Mouse (Mus musculus): ENCODE measurements around the gene Fabp1. TPM values are rescaled to one million over a fixed set of nuclear protein-coding genes. Genes with fewer than 3 reads are reported as not detected.

Gene Fabp1
- total and polyA plus RNA-seq, 2 experiments from 2014 or later: not detected

DNA sequence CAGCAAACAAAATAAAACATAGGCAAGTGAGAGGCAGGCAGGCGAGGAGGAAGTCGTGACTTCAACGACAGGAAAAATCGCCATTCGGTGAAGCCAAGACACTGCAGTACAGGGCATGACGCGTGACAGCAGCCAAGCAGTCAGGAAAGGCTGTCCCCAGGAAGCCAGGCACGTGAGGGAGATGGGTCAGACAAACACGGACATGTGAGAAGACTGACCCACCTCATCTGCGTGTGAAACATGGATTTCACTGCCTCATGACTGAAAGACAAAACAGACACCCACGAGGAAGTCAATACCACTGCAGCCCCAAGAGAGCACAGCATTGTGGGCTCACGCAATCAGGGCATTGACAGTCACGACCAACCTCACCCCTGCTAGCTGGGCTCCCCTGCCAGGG, 35.5 kb downstream of the Fabp1 start:
- Histone ChIP-seq H3K36me3 (ENCODE audit: insufficient read depth, low read length) (no peaks in the 10 kb centered on the region), H3K27ac (no peak overlapping the region), H3K9ac (replicated peaks; ENCODE audit: low read length) (no peak overlapping the region), H3K27me3 (ENCODE audit: insufficient read depth, low read length) (no peaks in the 10 kb centered on the region), H3K4me1 (ENCODE audit: insufficient read depth, low read length) (no peaks in the 10 kb centered on the region), H3K4me2 (ENCODE audit: low read depth, low read length) (no peak overlapping the region), H3K4me3 (ENCODE audit: low read length) (no peak overlapping the region), H3K9me3 (ENCODE audit: low read length) (no peaks in the 10 kb centered on the region)
- DNase-seq (ENCODE audit: low spot score) (no peak), ATAC-seq (no peak)
- no peak for TF ChIP-seq CTCF (IDR thresholded peaks at IDR 0.05; ENCODE audit: low read depth)
- 84% methylated on average over 13 of the region's 13 CpGs for WGBS

DNA sequence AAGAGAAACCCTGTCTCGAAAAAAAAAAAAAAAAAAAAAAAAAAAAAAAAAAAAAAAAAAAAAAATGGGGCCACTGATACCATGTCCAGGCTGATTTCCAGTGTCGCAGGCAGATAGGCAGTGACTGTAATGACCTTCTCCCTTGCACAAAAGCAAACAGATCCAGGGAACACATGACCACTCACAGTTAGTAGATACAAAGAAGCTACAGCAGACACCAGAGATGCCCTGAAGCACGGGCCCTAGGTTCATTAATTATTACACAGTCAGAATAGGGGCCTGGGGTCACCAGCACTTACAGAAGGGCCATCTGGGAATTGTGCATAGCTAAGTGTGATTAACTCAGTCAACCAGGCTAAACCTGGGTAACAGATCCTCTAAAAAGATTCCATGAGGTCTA, 36.3 kb downstream of the Fabp1 start:
- no peak overlapping the region for H3K9ac ChIP-seq (replicated peaks; ENCODE audit: low read length)
- TF ChIP-seq CTCF (IDR thresholded peaks at IDR 0.05; ENCODE audit: low read depth): no peak
- DNase-seq (ENCODE audit: low spot score) (no peak), ATAC-seq (no peak)
- no peaks in the 10 kb centered on the region for H3K36me3 ChIP-seq (ENCODE audit: insufficient read depth, low read length)
- H3K9me3 ChIP-seq (ENCODE audit: low read length): no peaks in the 10 kb centered on the region
- no peak overlapping the region for H3K4me3 ChIP-seq (ENCODE audit: low read length)
- H3K27ac ChIP-seq: no peak overlapping the region
- 78% methylated on average over 3 of the region's 3 CpGs for WGBS
- no peaks in the 10 kb centered on the region for H3K27me3 ChIP-seq (ENCODE audit: insufficient read depth, low read length)
- no peaks in the 10 kb centered on the region for H3K4me1 ChIP-seq (ENCODE audit: insufficient read depth, low read length)
- no peak overlapping the region for H3K4me2 ChIP-seq (ENCODE audit: low read depth, low read length)

GRCm38 (mm10) chr6:71236506-71236905, 36.9 kb downstream of the Fabp1 start:
- Histone ChIP-seq H3K9ac (replicated peaks; ENCODE audit: low read length) (no peak overlapping the region), H3K36me3 (ENCODE audit: insufficient read depth, low read length) (no peaks in the 10 kb centered on the region), H3K27me3 (ENCODE audit: insufficient read depth, low read length) (no peaks in the 10 kb centered on the region), H3K27ac (no peak overlapping the region), H3K4me2 (ENCODE audit: low read depth, low read length) (no peak overlapping the region), H3K9me3 (ENCODE audit: low read length) (no peaks in the 10 kb centered on the region), H3K4me3 (ENCODE audit: low read length) (no peak overlapping the region), H3K4me1 (ENCODE audit: insufficient read depth, low read length) (no peaks in the 10 kb centered on the region)
- no peak for TF ChIP-seq CTCF (IDR thresholded peaks at IDR 0.05; ENCODE audit: low read depth)
- 73% methylated on average over 6 of the region's 6 CpGs for WGBS
- no peak for ATAC-seq
- no peak for DNase-seq (ENCODE audit: low spot score)

DNA sequence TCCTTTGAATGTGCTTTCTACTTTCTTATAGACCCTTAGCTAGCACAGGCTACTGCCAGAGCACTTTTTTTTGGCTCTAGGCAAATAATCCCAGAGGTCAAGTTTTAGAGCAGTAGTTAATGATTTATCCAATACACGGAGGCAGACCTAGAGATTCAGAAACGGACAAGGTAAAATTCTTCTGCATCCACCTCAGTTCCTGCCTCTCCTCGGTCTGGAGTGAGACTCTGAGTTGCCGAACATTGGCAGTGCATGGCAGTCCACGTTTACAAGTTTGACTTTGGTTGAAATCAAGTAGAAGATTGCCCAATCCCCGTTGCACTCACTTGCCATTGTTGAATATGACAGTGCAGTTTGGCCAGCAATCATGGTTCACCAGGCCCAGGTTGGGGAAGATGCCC, 37.4 kb downstream of the Fabp1 start:
- ATAC-seq: no peak

GRCm38 (mm10) chr6:71239069-71239750, 39.6 kb downstream of the Fabp1 start:
- WGBS: 82% methylated on average over 26 of the region's 26 CpGs
- no peak overlapping the region for H3K27ac ChIP-seq
- H3K9ac ChIP-seq (replicated peaks; ENCODE audit: low read length): no peak overlapping the region
- no peak for DNase-seq (ENCODE audit: low spot score)
- ATAC-seq: no peak
- H3K27me3 ChIP-seq (ENCODE audit: insufficient read depth, low read length): no peaks in the 10 kb centered on the region
- H3K9me3 ChIP-seq (ENCODE audit: low read length): no peaks in the 10 kb centered on the region
- H3K36me3 ChIP-seq (ENCODE audit: insufficient read depth, low read length): no peaks in the 10 kb centered on the region
- no peaks in the 10 kb centered on the region for H3K4me1 ChIP-seq (ENCODE audit: insufficient read depth, low read length)
- no peak overlapping the region for H3K4me2 ChIP-seq (ENCODE audit: low read depth, low read length)
- TF ChIP-seq CTCF (IDR thresholded peaks at IDR 0.05; ENCODE audit: low read depth): no peak
- no peak overlapping the region for H3K4me3 ChIP-seq (ENCODE audit: low read length)

More for the DNA sequence above, 37.4 kb downstream of the Fabp1 start:
- Histone ChIP-seq H3K9me3 (ENCODE audit: low read length) (no peaks in the 10 kb centered on the region), H3K4me3 (ENCODE audit: low read length) (no peak overlapping the region), H3K36me3 (ENCODE audit: insufficient read depth, low read length) (no peaks in the 10 kb centered on the region), H3K27me3 (ENCODE audit: insufficient read depth, low read length) (no peaks in the 10 kb centered on the region), H3K27ac (no peak overlapping the region), H3K4me1 (ENCODE audit: insufficient read depth, low read length) (no peaks in the 10 kb centered on the region), H3K9ac (replicated peaks; ENCODE audit: low read length) (no peak overlapping the region), H3K4me2 (ENCODE audit: low read depth, low read length) (no peak overlapping the region)
- TF ChIP-seq CTCF (IDR thresholded peaks at IDR 0.05; ENCODE audit: low read depth): no peak
- WGBS: 87% methylated on average over 6 of the region's 6 CpGs
- no peak for DNase-seq (ENCODE audit: low spot score)

DNA sequence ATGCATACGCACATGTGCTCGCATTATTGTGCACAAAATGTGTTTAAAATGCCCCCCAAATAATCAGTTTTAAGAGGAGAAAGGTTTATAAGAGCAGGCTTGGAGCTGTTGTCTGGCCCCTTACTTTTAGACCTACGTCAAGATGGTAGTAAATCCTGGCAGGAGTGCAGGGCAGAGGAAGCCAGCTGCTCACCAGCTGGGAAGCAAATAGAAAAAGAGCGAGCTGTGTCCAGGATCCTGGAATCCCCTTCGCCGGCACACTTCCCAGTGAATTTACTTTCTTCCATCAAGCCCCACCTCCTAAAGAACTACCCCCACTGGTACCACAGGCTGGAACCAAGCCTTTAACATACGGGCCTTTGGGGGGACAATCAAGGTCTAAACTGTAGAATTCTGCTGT, 41.2 kb downstream of the Fabp1 start:
- TF ChIP-seq CTCF (IDR thresholded peaks at IDR 0.05; ENCODE audit: low read depth): no peak

GRCm38 (mm10) chr6:71242811-71243210, 43.2 kb downstream of the Fabp1 start:
- WGBS: 91% methylated on average over 1 of the region's 1 CpGs
- Histone ChIP-seq H3K27ac (no peak overlapping the region), H3K9ac (replicated peaks; ENCODE audit: low read length) (no peak overlapping the region), H3K4me1 (ENCODE audit: insufficient read depth, low read length) (no peaks in the 10 kb centered on the region), H3K9me3 (ENCODE audit: low read length) (no peaks in the 10 kb centered on the region), H3K4me3 (ENCODE audit: low read length) (no peak overlapping the region), H3K27me3 (ENCODE audit: insufficient read depth, low read length) (no peaks in the 10 kb centered on the region), H3K36me3 (ENCODE audit: insufficient read depth, low read length) (no peaks in the 10 kb centered on the region), H3K4me2 (ENCODE audit: low read depth, low read length) (no peak overlapping the region)
- no peak for TF ChIP-seq CTCF (IDR thresholded peaks at IDR 0.05; ENCODE audit: low read depth)
- no peak for ATAC-seq
- no peak for DNase-seq (ENCODE audit: low spot score)

More for the DNA sequence above, 41.2 kb downstream of the Fabp1 start:
- DNase-seq (ENCODE audit: low spot score) (no peak), ATAC-seq (no peak)
- no peaks in the 10 kb centered on the region for H3K27me3 ChIP-seq (ENCODE audit: insufficient read depth, low read length)
- no peak overlapping the region for H3K4me2 ChIP-seq (ENCODE audit: low read depth, low read length)
- 84% methylated on average over 7 of the region's 7 CpGs for WGBS
- H3K4me3 ChIP-seq (ENCODE audit: low read length): no peak overlapping the region
- no peak overlapping the region for H3K9ac ChIP-seq (replicated peaks; ENCODE audit: low read length)
- no peaks in the 10 kb centered on the region for H3K9me3 ChIP-seq (ENCODE audit: low read length)
- no peak overlapping the region for H3K27ac ChIP-seq
- H3K36me3 ChIP-seq (ENCODE audit: insufficient read depth, low read length): no peaks in the 10 kb centered on the region
- H3K4me1 ChIP-seq (ENCODE audit: insufficient read depth, low read length): no peaks in the 10 kb centered on the region
